Mouse (Mus musculus) myocyte (in vitro differentiated cells): ENCODE measurements around the gene Sap30l. TPM values are rescaled to one million over a fixed set of nuclear protein-coding genes. Genes with fewer than 3 reads are reported as not detected.

ENCODE experiments used
- H3K27me3 ChIP-seq: one replicate; pipeline ENCODE4 v1.6.1; 2011; ENCODE audit not compliant: control insufficient read depth, insufficient read depth, insufficient read length
- H3K36me3 ChIP-seq: one replicate; pipeline ENCODE4 v1.6.1; 2011; ENCODE audit not compliant: control insufficient read depth, insufficient read depth
- H3K4me2 ChIP-seq: one replicate; pipeline ENCODE4 v1.6.1; 2011; ENCODE audit warnings: low read depth, control low read depth
- H3K4me3 ChIP-seq: one replicate; pipeline ENCODE4 v1.5.1; 2011; ENCODE audit warnings: mild to moderate bottlenecking, control low read depth, moderate library complexity
- H3K79me2 ChIP-seq: one replicate; pipeline ENCODE4 v1.6.1; 2011; ENCODE audit not compliant: control insufficient read depth, insufficient read depth
- H3ac ChIP-seq: one replicate; pipeline ENCODE4 v1.6.1; 2011; ENCODE audit not compliant: control insufficient read depth, insufficient read length
- CEBPB ChIP-seq: IDR thresholded peaks from 2 replicates; pipeline ENCODE4 v1.6.1; 2011; ENCODE audit warnings: mild to moderate bottlenecking, moderate library complexity; ENCODE audit not compliant: poor library complexity, insufficient read depth, severe bottlenecking
- E2F4 ChIP-seq: IDR thresholded peaks from one replicate; pipeline ENCODE4 v1.6.1; 2011; ENCODE audit warnings: mild to moderate bottlenecking, control low read depth, moderate library complexity; ENCODE audit not compliant: insufficient read depth
- MAX ChIP-seq: IDR thresholded peaks from one replicate; pipeline ENCODE4 v1.6.1; 2011; ENCODE audit warnings: low read depth, mild to moderate bottlenecking, control low read depth
- MYOD1 ChIP-seq, 3 experiments: IDR thresholded peaks; one replicate each; pipeline ENCODE4 v1.6.1; 2011; ENCODE audit warnings: control low read depth in 2 of 3, low read depth in 2 of 3, mild to moderate bottlenecking in 2 of 3, moderate library complexity in 1 of 3; ENCODE audit not compliant: insufficient read length in 2 of 3, control insufficient read depth in 1 of 3
- MYOG ChIP-seq, 3 experiments: IDR thresholded peaks; one replicate each; pipeline ENCODE4 v1.6.1; 2011; ENCODE audit warnings: control low read depth in 2 of 3, low read depth in 2 of 3, mild to moderate bottlenecking in 2 of 3; ENCODE audit not compliant: insufficient read length in 2 of 3, control insufficient read depth in 1 of 3, insufficient read depth in 1 of 3
- POLR2A ChIP-seq: IDR thresholded peaks from one replicate; pipeline ENCODE4 v1.6.1; 2011; ENCODE audit warnings: low read depth, mild to moderate bottlenecking, control low read depth, moderate library complexity; ENCODE audit not compliant: insufficient read length
- POLR2AphosphoS2 ChIP-seq: IDR thresholded peaks from one replicate; pipeline ENCODE4 v1.6.1; 2011; ENCODE audit warnings: low read depth, control low read depth; ENCODE audit not compliant: insufficient read length
- REST ChIP-seq: IDR thresholded peaks from one replicate; pipeline ENCODE4 v1.6.1; 2011; ENCODE audit warnings: mild to moderate bottlenecking, control low read depth, moderate library complexity; ENCODE audit not compliant: insufficient read depth, insufficient read length
- SRF ChIP-seq: IDR thresholded peaks from one replicate; pipeline ENCODE4 v1.6.1; 2011; ENCODE audit warnings: low read depth; ENCODE audit not compliant: control insufficient read depth, insufficient read length
- TCF12 ChIP-seq: IDR thresholded peaks from one replicate; pipeline ENCODE4 v1.6.1; 2011; ENCODE audit warnings: mild to moderate bottlenecking, control low read depth; ENCODE audit not compliant: poor library complexity, insufficient read depth, severe bottlenecking
- TCF3 ChIP-seq: IDR thresholded peaks from one replicate; pipeline ENCODE4 v1.6.1; 2011; ENCODE audit warnings: low read depth, control low read depth; ENCODE audit not compliant: insufficient read length
- USF1 ChIP-seq: IDR thresholded peaks from one replicate; pipeline ENCODE4 v1.6.1; 2011; ENCODE audit warnings: low read depth, mild to moderate bottlenecking, control low read depth, moderate library complexity
- polyA plus RNA-seq: library from polyadenylated mRNA; unstranded; fragments of >200 nt; fragmentation: generic; extraction: Trizol; gene quantifications from one replicate; pipeline ENCODE4 v1.2.1, GENCODE M21; 2012; ENCODE audit warnings: missing spikeins

Sap30l gene
- polyA plus RNA-seq, 1 experiment, result 25.7 TPM

DNA sequence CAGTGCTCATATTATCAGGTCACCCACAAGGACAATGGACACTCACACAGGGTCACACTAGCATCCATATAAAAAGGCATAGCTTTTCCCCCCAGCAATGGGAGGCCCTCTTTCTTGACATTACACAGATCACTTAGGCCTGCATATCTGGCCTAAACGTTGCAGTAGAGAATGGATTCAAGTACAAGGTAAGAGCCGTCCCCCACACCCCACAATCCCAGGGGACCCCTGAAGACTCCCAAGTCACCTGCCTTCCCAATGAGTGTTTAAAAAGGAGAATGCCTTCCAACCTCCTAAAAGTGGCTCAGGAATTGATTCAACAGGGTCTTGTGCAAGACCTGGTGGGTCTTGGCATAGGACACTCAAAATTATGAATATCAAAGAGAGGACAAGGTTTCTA lies 33.9 kb downstream of the Sap30l start:
- Histone ChIP-seq H3K4me2 (no peak overlapping the region), H3K27me3 (peaks cover 48% of the 10 kb centered on the region), H3K36me3 (no peaks in the 10 kb centered on the region), H3K4me3 (no peak overlapping the region), H3ac (no peak overlapping the region), H3K79me2 (no peaks in the 10 kb centered on the region)
- TF ChIP-seq MYOD1 (IDR thresholded peaks at IDR 0.05; ENCODE audit: control insufficient read depth in 1 of 3, insufficient read length in 2 of 3, low read depth in 2 of 3), result no peak
- TF ChIP-seq TCF12, result no peak
- TF ChIP-seq CEBPB, result no peak
- TF ChIP-seq E2F4, result no peak
- no peak for TF ChIP-seq TCF3
- TF ChIP-seq MYOG (IDR thresholded peaks at IDR 0.05; ENCODE audit: control insufficient read depth in 1 of 3, insufficient read depth in 1 of 3, insufficient read length in 2 of 3, low read depth in 2 of 3), result no peak
- TF ChIP-seq SRF, result no peak
- no peak for TF ChIP-seq POLR2AphosphoS2
- TF ChIP-seq POLR2A, result no peak
- no peak for TF ChIP-seq REST
- TF ChIP-seq USF1, result no peak
- TF ChIP-seq MAX, result no peak

GRCm38 (mm10) chr11:57835931-57836330 lies 34.5 kb downstream of the Sap30l start:
- H3K4me3 ChIP-seq, result no peak overlapping the region
- TF ChIP-seq CEBPB (no peak), USF1 (no peak), MAX (no peak), TCF12 (no peak), MYOG (IDR thresholded peaks at IDR 0.05; ENCODE audit: control insufficient read depth in 1 of 3, insufficient read depth in 1 of 3, insufficient read length in 2 of 3, low read depth in 2 of 3) (no peak), POLR2AphosphoS2 (no peak), POLR2A (no peak)
- H3K79me2 ChIP-seq, result no peaks in the 10 kb centered on the region
- H3K27me3 ChIP-seq, result peaks cover 49% of the 10 kb centered on the region
- H3K36me3 ChIP-seq, result no peaks in the 10 kb centered on the region
- no peak overlapping the region for H3ac ChIP-seq
- H3K4me2 ChIP-seq, result no peak overlapping the region

DNA sequence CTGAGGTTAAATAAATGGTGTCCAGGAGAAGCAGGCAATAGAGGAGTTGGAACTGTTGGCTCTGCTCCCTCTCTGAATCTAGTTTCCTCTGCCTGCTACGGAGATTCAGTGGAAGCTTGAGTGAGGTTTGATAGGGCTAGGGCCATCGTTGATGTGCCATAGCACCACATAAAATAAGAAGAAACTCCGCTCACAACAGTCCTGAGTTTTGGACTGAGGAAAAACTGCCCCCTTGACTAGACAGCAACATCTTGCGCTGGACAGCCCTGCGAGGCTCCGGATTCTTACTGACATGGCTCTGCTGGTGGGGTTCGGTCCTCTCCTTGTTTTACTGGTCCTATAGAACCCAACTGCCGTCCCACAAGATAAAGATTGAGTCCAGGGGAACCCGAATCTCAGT lies 35.0 kb downstream of the Sap30l start:
- no peaks in the 10 kb centered on the region for H3K36me3 ChIP-seq
- H3ac ChIP-seq, result no peak overlapping the region
- TF ChIP-seq MYOG (IDR thresholded peaks at IDR 0.05; ENCODE audit: control insufficient read depth in 1 of 3, insufficient read depth in 1 of 3, insufficient read length in 2 of 3, low read depth in 2 of 3), result no peak
- TF ChIP-seq REST, result no peak
- TF ChIP-seq TCF3, result no peak
- H3K79me2 ChIP-seq, result no peaks in the 10 kb centered on the region
- H3K4me2 ChIP-seq, result no peak overlapping the region
- H3K4me3 ChIP-seq, result no peak overlapping the region
- H3K27me3 ChIP-seq, result peaks cover 49% of the 10 kb centered on the region

DNA sequence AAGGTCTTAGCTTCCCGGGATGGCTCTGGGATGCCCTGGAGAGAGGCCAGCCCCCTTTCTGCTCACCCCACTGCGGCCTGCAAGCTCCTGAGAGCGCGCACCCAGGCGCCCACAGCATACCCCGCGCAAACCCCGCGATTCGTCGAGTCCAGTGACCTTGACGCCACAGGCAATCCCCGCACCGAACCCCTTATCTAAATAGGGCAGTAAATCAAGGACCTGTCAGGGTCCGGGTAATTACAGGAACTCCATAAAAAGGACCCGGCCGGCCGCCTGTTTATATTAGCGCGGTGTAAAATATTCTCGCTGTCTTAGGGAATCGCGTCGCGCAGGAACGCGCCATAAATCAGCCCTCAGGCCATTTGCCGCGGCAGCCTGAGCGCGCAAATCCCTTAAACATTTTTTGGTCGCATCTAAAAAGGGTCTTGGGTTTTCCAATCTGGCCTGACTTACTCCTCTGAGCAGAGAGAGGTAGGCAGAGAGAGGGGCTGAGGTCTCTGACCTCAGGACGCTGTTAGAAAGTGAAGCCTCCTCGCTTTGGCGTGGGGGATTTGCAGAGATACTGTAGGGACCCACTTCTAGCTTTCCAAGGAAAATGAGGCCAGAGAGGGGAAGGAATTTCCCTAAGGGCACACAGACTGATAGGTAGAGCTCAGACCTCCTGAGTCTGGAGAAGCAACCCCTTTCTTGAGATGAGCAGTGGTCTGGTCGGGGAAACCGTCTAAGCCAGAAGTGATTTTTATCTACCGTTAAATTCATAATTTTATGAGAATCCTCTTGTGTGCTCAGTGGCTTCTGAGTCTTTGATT lies 35.6 kb downstream of the Sap30l start:
- Histone ChIP-seq H3K27me3 (peaks cover 46% of the 10 kb centered on the region), H3K79me2 (no peaks in the 10 kb centered on the region), H3K4me3 (no peak overlapping the region)

More for the DNA sequence above, 35.6 kb downstream of the Sap30l start:
- no peak for TF ChIP-seq POLR2A
- TF ChIP-seq E2F4, result no peak
- no peak for TF ChIP-seq MYOG (IDR thresholded peaks at IDR 0.05; ENCODE audit: control insufficient read depth in 1 of 3, insufficient read depth in 1 of 3, insufficient read length in 2 of 3, low read depth in 2 of 3)
- TF ChIP-seq CEBPB, result no peak
- TF ChIP-seq REST, result no peak
- no peak for TF ChIP-seq TCF3
- TF ChIP-seq MYOD1 (IDR thresholded peaks at IDR 0.05; ENCODE audit: control insufficient read depth in 1 of 3, insufficient read length in 2 of 3, low read depth in 2 of 3), result no peak
- no peak for TF ChIP-seq TCF12
- no peak for TF ChIP-seq MAX
- TF ChIP-seq POLR2AphosphoS2, result no peak
- no peak for TF ChIP-seq USF1
- no peak for TF ChIP-seq SRF
- H3ac ChIP-seq, result no peak overlapping the region
- H3K36me3 ChIP-seq, result no peaks in the 10 kb centered on the region
- no peak overlapping the region for H3K4me2 ChIP-seq
